Mouse (Mus musculus) bone marrow macrophage, adult 2 months (primary cell): ENCODE data around the gene Chchd2.

Experiments used
- CTCF ChIP-seq: IDR thresholded peaks from 2 replicates; pipeline ENCODE4 v1.5.1; 2012; ENCODE audit warnings: low read depth, mild to moderate bottlenecking, low read length, moderate library complexity
- POLR2A ChIP-seq: IDR thresholded peaks from 2 replicates; pipeline ENCODE4 v1.6.1; 2012; ENCODE audit warnings: mild to moderate bottlenecking, low read depth, low read length, borderline replicate concordance

DNA sequence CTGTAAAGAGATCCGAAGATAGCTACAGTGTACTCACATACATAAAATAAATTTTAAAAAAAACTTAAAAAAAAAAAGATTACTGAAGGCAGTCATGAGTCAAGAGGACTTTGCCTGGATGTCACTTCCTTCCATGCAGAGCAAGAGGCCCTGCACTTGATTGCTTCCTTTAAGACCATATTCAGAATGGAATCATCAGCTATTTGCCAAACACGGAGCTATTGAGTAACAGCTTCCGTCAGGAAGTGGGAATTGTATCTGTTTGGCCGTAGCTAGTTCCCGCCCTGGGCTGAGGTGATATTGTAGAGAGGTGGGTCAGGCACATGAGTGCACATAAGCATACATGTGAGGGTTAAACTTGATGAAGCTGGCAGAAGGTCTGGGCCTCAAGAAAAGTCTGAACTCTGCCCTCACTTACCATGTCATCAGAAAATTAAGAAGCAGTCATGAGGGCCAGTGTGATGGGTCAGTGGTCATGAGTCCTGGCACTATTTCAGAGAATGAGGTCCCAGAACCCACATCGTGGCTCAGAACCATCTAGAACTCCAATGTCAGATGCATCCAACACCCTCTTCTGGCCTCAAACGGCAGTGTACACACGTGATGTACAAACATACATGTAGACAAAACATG is 37.7 kb upstream of the Chchd2 start:
- TF ChIP-seq CTCF (no peak), POLR2A (no peak)
